Mouse (Mus musculus) layer of hippocampus, adult 9-10 months (tissue): ENCODE measurements around the gene Agap2.
"Not testable (repeated sequence)": the region's sequence is repeated elsewhere in the genome, so short reads cannot be mapped to it uniquely, and the experiment has no call there.

Source experiments
- DNase-seq: peaks from one replicate; pipeline ENCODE4 v3.0.0; 2022; ENCODE audit warnings: low spot score

The Agap2 gene

DNA sequence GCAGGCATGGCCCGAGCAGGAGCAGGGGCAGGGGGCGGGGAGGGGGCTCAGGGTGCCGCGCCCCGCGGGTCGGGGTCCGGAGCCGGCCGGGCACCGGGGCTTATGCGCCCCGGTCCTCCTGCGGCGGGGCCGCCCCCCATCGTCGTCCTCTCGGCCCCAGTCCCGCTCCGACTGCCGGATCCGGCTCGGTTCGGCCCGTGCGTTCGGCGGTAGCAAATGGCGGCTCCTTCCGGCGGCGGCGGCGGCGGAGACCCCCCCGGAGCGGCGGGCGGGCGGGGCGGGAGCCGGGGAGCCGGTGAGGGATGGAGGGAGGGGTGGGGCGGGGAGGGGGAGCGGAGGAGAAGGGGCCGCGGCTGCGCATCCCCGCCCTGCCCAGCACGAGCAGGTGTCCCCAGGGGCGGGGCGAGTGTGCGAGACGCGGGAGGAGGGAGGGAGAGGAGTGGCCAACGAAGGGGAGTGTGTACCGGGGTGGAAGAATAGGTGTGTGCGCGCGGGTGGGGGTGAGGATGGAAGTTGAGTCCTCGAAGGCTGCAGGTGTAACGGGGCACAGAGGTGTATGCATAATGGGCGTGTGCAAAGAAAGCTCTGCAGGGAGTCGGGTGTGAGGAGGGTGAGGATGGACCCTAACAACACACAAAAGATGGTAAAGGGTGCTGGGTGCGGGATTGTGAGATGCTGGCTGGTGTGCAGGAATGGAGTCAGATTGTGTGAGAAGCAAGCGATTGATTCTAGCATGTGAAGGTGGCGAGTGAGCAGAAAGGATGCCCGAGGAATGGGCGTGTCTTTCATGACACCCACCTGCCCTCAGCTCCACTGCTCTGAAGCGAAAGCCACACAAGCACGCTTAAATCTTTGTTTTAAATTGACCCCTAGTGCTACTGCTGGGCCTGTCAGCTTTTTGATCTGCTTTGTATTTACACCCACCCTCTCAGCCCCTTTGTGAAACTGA lies 14.8 kb upstream of the Agap2 start, which contains the start of gene March9:
Gene March9, minus strand, starts transcription at position 217 of the 949 bp plus-strand sequence.
- DNase-seq = no peak

- no peak for DNase-seq
These were observed 14.0 kb upstream of the Agap2 start for GRCm38 (mm10) chr10:127061085-127061484.

- DNase-seq = no peak
These were observed 13.6 kb upstream of the Agap2 start for GRCm38 (mm10) chr10:127061513-127061912.

DNA sequence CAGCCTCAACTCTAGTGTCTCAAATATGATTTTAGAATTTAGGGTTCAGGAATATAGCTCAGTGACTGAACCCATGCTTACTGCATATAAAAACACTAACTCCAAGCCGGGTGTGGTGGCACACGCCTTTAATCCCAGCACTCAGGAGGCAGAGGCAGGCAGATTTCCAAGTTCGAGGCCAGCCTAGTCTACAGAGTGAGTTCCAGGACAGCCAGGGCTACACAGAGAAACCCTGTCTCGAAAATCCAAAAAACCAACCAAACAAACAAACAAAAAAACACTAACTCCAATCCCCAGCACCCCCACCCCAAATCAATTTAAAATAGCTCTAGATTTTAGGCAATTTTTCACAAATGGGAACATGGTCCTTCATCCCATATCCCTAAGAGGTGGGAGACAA lies 13.0 kb upstream of the Agap2 start:
- DNase-seq = not testable (repeated sequence)

DNA sequence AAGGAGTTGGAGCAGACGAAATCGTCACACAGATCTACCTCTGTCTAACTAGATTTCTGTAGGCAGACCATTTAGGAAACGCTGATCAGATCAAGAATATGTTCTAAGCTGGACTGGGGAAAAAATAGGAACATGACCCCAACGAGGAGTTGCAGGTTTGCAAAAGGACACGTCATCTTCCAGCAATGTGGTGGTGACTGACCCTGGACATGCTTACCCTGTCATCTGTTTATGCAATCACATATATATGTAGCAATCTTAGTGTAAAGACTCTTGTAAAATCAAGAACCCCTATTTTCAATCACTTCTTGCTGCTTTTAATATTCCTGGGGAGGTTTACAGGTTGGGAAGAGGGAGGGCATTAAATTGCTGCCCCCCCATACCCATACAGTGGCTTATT lies 12.6 kb upstream of the Agap2 start:
- no peak for DNase-seq

GRCm38 (mm10) chr10:127063239-127063872 lies 11.7 kb upstream of the Agap2 start, which contains the start of gene Cdk4:
Gene Cdk4, plus strand, starts transcription at chr10:127063534.
- DNase-seq = peak; percentile 94

DNA sequence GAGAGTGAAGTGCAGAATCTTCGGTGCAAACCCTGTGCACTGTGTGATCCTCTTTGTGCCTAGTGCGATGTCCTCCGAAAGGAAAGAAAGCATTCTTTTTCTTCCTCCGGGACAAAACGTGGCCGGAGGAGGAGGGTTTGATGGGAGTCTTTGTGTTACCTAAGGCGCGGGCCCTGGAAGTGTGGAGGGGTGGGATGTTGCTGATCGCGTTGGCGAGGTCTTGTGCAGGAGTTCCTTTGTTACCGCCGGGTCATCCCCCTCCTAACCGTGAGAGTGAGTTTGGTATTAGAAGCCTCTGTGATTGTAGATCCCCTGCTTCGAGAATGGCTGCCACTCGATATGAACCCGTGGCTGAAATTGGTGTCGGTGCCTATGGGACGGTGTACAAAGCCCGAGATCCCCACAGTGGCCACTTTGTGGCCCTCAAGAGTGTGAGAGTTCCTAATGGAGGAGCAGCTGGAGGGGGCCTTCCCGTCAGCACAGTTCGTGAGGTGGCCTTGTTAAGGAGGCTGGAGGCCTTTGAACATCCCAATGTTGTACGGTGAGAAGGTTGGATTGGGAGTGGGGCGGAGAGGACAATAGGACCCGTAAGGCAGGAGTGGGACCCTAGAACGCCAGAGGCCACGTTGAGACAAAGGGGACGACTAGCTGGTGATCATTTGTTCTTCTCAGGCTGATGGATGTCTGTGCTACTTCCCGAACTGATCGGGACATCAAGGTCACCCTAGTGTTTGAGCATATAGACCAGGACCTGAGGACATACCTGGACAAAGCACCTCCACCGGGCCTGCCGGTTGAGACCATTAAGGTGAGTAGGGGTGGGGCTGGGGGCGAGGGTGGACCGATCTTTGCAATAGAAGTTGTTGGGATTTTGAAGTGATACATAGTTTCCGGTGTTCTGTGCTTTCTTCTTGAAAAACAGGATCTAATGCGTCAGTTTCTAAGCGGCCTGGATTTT lies 10.9 kb upstream of the Agap2 start:
- DNase-seq = no peak

DNA sequence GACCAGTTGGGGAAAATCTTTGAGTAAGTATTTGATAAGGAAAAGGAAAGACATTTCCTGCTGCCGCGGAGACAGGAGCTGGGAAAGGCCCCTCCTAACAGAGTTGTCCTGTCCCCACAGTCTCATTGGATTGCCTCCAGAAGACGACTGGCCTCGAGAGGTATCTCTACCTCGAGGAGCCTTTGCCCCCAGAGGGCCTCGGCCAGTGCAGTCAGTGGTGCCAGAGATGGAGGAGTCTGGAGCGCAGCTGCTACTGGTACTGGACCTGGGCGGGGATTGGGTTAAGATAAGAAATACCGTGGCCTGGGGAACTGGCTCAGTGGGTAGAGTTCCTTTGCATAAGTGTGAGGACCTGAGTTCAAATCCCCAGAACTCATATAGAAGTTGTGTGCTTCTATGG lies 9.1 kb upstream of the Agap2 start:
- DNase-seq = no peak

- no peak for DNase-seq
These were observed 8.5 kb upstream of the Agap2 start for GRCm38 (mm10) chr10:127066519-127067018.

GRCm38 (mm10) chr10:127068360-127069038 lies 6.6 kb upstream of the Agap2 start:
- DNase-seq = no peak

- no peak for DNase-seq
These were observed 5.5 kb upstream of the Agap2 start for GRCm38 (mm10) chr10:127069281-127070189.

GRCm38 (mm10) chr10:127070190-127071121 lies 4.6 kb upstream of the Agap2 start, which contains the start of gene Tspan31:
Gene Tspan31, minus strand, starts transcription at chr10:127070264.
- peak; percentile 93 for DNase-seq

GRCm38 (mm10) chr10:127071203-127071602 lies 3.9 kb upstream of the Agap2 start:
- DNase-seq = no peak

DNA sequence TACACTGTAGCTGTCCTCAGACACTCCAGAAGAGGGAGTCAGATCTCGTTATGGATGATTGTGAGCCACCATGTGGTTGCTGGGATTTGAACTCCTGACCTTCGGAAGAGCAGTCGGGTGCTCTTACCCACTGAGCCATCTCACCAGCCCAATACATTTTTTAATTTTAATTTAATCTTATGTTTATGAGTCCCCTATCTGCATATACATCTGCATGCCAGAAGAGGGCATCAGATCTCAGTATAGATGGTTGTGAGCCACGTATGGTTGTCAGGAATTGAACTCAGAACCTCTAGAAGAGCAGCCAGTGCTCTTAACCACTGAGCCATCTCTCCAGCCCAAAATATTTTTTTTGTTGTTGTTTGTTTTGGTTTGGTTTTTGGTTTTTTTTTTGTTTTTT lies 2.8 kb upstream of the Agap2 start:
- DNase-seq = not testable (repeated sequence)

DNA sequence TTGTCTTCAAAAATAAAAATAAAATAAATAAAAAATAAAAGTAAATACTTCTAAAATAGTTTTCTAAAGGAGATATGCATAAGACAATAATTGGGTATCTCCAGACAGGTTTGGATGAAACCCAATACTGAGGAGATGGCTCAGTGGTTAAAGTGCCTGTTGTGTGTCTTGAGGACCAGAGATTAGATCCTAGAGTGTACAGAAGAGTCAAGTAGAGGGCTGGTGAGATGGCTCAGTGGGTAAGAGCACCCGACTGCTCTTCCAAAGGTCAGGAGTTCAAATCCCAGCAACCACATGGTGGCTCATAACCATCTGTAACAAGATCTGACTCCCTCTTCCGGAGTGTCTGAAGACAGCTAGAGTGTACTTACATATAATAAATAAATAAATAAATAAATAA lies 2.1 kb upstream of the Agap2 start:
- not testable (repeated sequence) for DNase-seq

DNA sequence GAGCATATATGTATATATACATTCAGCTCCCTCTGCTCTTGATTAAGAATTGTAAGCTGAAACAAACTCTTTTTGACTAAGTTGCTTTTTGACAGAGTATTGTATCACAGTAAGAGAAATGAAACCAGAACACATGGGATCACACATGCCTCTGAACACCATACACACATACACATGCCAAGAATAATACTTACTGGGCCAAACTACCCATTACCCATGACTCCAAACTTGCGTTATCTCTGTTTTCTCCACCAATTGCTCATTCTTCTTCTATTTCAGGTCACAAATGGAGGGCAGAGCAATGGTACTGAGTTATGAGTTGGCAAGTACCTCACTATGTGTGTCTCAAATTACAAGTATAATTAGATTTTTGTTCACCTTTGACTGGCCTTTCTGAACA lies 1.1 kb upstream of the Agap2 start:
- DNase-seq = no peak

- DNase-seq = no peak
These were observed 567 bp downstream of the Agap2 start for GRCm38 (mm10) chr10:127075651-127076050.

- no peak for DNase-seq
These were observed 998 bp downstream of the Agap2 start for GRCm38 (mm10) chr10:127076082-127076481.

GRCm38 (mm10) chr10:127077515-127077914 lies 2.4 kb downstream of the Agap2 start:
- no peak for DNase-seq
